Mouse (Mus musculus) kidney, embryonic 14.5 days (tissue): ENCODE measurements around the gene Pdgfa. TPM values are rescaled to one million over a fixed set of nuclear protein-coding genes. Genes with fewer than 3 reads are reported as not detected.

ENCODE experiments used
- ATAC-seq: fragments of 200-750 bp; cut with Nextera tagmentation; 2 replicates; pipeline ENCODE4 v1.8.0; 2017; ENCODE audit warnings: moderate number of reproducible peaks, mild to moderate bottlenecking, moderate TSS enrichment, moderate library complexity; ENCODE audit not compliant: low FRiP score, low TSS enrichment
- H3K27ac ChIP-seq: fragments of 300-500 bp; sonication (generic); 2 replicates; pipeline ENCODE4 v1.5.1; 2014; ENCODE audit warnings: low read depth, mild to moderate bottlenecking, low read length, moderate library complexity, mixed read lengths
- H3K27me3 ChIP-seq: fragments of 300-500 bp; sonication (generic); 2 replicates; pipeline ENCODE4 v1.6.1; 2014; ENCODE audit warnings: mild to moderate bottlenecking, low read length; ENCODE audit not compliant: control insufficient read depth, insufficient read depth
- H3K36me3 ChIP-seq: fragments of 300-500 bp; sonication (generic); 2 replicates; pipeline ENCODE4 v1.6.1; 2014; ENCODE audit warnings: low read length, mixed read lengths; ENCODE audit not compliant: control insufficient read depth, insufficient read depth
- H3K4me1 ChIP-seq: fragments of 300-500 bp; sonication (generic); 2 replicates; pipeline ENCODE4 v1.6.1; 2014; ENCODE audit warnings: low read length, mixed read lengths; ENCODE audit not compliant: control insufficient read depth, insufficient read depth
- H3K4me2 ChIP-seq: fragments of 300-500 bp; sonication (generic); replicated peaks from 2 replicates; pipeline ENCODE4 v1.6.1; 2014; ENCODE audit warnings: low read depth, mild to moderate bottlenecking, low read length
- H3K4me3 ChIP-seq: fragments of 300-500 bp; sonication (generic); 2 replicates; pipeline ENCODE4 v1.5.1; 2014; ENCODE audit warnings: mild to moderate bottlenecking, low read length
- H3K9ac ChIP-seq: fragments of 300-500 bp; sonication (generic); 2 replicates; pipeline ENCODE4 v1.6.1; 2014; ENCODE audit warnings: low read depth, mild to moderate bottlenecking, low read length, moderate library complexity
- H3K9me3 ChIP-seq: fragments of 300-500 bp; sonication (generic); 2 replicates; pipeline ENCODE4 v1.6.1; 2016; ENCODE audit warnings: low read length; ENCODE audit not compliant: control insufficient read depth
- WGBS: fragments of 180-500 bp; shearing (Covaris S2); extraction: QIAGEN DNeasy Blood & Tissue Kit; methylation state at CpG from one replicate; pipeline ENCODE4 v1.1.7; 2014; 5-methylcytosine and 5-hydroxymethylcytosine counted together
- polyA plus RNA-seq: library from polyadenylated mRNA; unstranded; fragments of >200 nt; fragmentation: Nextera tagmentation; extraction: Ambion mirVana; gene quantifications from 2 replicates; pipeline ENCODE4 v1.2.1, GENCODE M21; 2014

Pdgfa gene
- polyA plus RNA-seq, 1 experiment from 2014 or later, result 57.7 TPM

GRCm38 (mm10) chr5:139024351-139025105 lies 27.4 kb upstream of the Pdgfa start:
- Histone ChIP-seq H3K27ac (no peak overlapping the region), H3K9me3 (no peaks in the 10 kb centered on the region), H3K36me3 (no peaks in the 10 kb centered on the region), H3K27me3 (no peaks in the 10 kb centered on the region), H3K4me3 (no peak overlapping the region), H3K9ac (no peak overlapping the region), H3K4me1 (peaks cover 16% of the 10 kb centered on the region), H3K4me2 (no peak overlapping the region)
- ATAC-seq, result no peak
- WGBS, result 67% methylated on average over 12 of the region's 12 CpGs

GRCm38 (mm10) chr5:139020595-139020994 lies 23.4 kb upstream of the Pdgfa start:
- no peak overlapping the region for H3K4me3 ChIP-seq
- no peak overlapping the region for H3K27ac ChIP-seq
- H3K9ac ChIP-seq, result 0 out of 2 replicates have a peak overlapping the region, but pooled peaks have one; percentile 4
- 40% methylated on average over 6 of the region's 6 CpGs for WGBS
- H3K36me3 ChIP-seq, result no peaks in the 10 kb centered on the region; the same call in 1 of the 2 replicates
- no peak for ATAC-seq
- peaks cover 4% of the 10 kb centered on the region; the same call in 1 of the 2 replicates for H3K4me1 ChIP-seq
- no peaks in the 10 kb centered on the region for H3K9me3 ChIP-seq
- H3K4me2 ChIP-seq, result no peak overlapping the region
- no peaks in the 10 kb centered on the region for H3K27me3 ChIP-seq

DNA sequence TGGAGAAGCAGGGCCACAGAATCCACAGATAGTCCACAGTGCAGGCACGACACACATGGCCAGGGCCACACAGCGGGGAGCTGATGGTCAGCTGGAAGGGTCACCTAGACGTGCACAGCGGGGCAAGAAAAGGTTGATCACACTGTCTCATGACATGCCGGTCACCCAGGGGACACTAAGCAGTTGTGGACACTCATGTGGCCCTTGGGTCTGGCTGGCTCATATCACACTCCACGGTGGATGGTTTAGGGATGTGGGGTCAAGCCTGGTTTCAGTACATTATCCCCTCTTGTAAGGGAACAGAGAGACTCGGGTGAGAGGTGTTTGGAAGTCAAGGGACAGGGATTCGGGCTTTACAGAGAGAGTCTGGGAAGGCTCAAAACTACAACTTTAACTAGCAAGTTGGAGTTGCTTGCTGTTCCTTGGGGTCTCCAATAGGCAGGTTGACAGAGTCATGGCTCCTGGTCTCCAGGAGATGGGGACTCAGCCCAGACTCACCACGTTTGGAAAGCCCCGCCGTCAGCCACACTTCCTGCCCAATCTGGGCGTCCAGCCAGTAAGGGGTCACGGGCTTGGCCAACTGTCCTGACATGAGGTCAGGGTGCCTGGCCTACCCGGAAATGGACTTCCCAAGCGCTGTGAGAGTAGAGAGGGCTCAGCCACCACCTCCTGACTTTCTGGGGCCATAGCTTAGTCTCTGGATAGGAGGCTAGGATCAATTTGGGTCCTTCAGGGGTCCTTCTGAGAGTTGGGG lies 20.4 kb upstream of the Pdgfa start:
- peaks cover 7% of the 10 kb centered on the region for H3K4me1 ChIP-seq
- ATAC-seq, result no peak
- H3K27ac ChIP-seq, result no peak overlapping the region
- no peak overlapping the region for H3K4me3 ChIP-seq
- H3K9ac ChIP-seq, result no peak overlapping the region
- H3K4me2 ChIP-seq, result no peak overlapping the region
- no peaks in the 10 kb centered on the region for H3K27me3 ChIP-seq
- H3K9me3 ChIP-seq, result no peaks in the 10 kb centered on the region
- 75% methylated on average over 15 of the region's 15 CpGs for WGBS
- no peaks in the 10 kb centered on the region; the same call in 1 of the 2 replicates for H3K36me3 ChIP-seq

- no peak overlapping the region for H3K9ac ChIP-seq
- H3K36me3 ChIP-seq, result no peaks in the 10 kb centered on the region; the same call in 1 of the 2 replicates
- no peak overlapping the region for H3K27ac ChIP-seq
- 49% methylated on average over 3 of the region's 3 CpGs for WGBS
- ATAC-seq, result peak; percentile 69
- no peak overlapping the region for H3K4me3 ChIP-seq
- no peaks in the 10 kb centered on the region for H3K27me3 ChIP-seq
- peaks cover 3% of the 10 kb centered on the region; the same call in 1 of the 2 replicates for H3K4me1 ChIP-seq
- H3K9me3 ChIP-seq, result no peaks in the 10 kb centered on the region
- H3K4me2 ChIP-seq, result no peak overlapping the region
These were observed 17.9 kb upstream of the Pdgfa start for GRCm38 (mm10) chr5:139015097-139015496.

DNA sequence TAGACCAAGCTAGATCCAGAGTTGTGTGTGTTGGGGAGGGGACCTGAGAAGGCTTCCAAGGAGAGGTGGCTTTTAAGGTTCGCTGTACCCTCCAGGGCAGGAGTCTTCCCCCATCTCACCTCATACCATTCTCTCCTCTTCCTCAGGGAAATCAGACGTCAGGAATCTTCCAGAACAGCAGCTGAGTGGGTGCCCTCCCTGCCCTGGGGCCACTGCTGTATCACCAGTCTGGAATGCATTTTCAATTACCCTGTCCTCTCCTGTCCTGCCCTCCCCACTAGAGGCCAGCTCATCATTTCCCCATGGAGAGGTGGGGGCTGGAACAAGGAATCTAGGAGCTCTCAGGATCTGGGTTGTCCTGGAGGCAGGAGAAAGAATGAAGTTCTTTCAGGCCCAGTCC lies 13.5 kb upstream of the Pdgfa start:
- H3K4me2 ChIP-seq, result no peak overlapping the region
- ATAC-seq, result no peak
- H3K9ac ChIP-seq, result no peak overlapping the region
- H3K4me3 ChIP-seq, result no peak overlapping the region
- H3K36me3 ChIP-seq, result no peaks in the 10 kb centered on the region
- no peaks in the 10 kb centered on the region for H3K27me3 ChIP-seq
- 56% methylated on average over 2 of the region's 2 CpGs for WGBS
- H3K9me3 ChIP-seq, result no peaks in the 10 kb centered on the region
- peaks cover 3% of the 10 kb centered on the region; the same call in 1 of the 2 replicates for H3K4me1 ChIP-seq
- no peak overlapping the region for H3K27ac ChIP-seq

- ATAC-seq, result no peak
- 42% methylated on average over 4 of the region's 4 CpGs for WGBS
- no peak overlapping the region for H3K4me3 ChIP-seq
- H3K9ac ChIP-seq, result no peak overlapping the region
- no peaks in the 10 kb centered on the region for H3K4me1 ChIP-seq
- H3K4me2 ChIP-seq, result no peak overlapping the region
- no peaks in the 10 kb centered on the region for H3K36me3 ChIP-seq
- H3K27ac ChIP-seq, result no peak overlapping the region
- H3K9me3 ChIP-seq, result no peaks in the 10 kb centered on the region; the same call in 1 of the 2 replicates
- H3K27me3 ChIP-seq, result no peaks in the 10 kb centered on the region
These were observed 10.1 kb upstream of the Pdgfa start for GRCm38 (mm10) chr5:139007141-139007775.

DNA sequence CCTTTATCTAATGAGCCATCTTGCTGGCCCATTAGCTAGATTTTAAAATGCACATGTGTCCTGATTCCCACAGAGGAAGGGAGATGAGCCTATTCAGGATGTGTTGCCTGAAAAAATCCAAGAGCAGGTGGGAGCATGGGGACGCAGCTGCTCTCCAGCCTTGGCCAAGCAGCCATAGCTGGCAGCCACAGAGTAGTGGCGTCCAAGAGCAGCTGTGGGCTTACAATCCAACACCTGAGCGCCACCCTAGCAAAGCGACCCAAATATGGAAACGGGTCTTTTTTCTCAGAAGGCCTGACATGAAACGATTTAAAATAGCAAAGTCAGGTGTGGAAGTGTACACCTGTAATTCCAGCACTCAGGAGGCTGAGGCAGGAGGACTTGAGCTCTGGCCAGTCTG lies 7.4 kb upstream of the Pdgfa start:
- Histone ChIP-seq H3K4me2 (no peak overlapping the region), H3K27me3 (no peaks in the 10 kb centered on the region), H3K9ac (no peak overlapping the region), H3K36me3 (no peaks in the 10 kb centered on the region), H3K4me1 (no peaks in the 10 kb centered on the region), H3K9me3 (no peaks in the 10 kb centered on the region; the same call in 1 of the 2 replicates), H3K27ac (no peak overlapping the region), H3K4me3 (no peak overlapping the region)
- no peak for ATAC-seq
- WGBS, result 87% methylated on average over 6 of the region's 6 CpGs

DNA sequence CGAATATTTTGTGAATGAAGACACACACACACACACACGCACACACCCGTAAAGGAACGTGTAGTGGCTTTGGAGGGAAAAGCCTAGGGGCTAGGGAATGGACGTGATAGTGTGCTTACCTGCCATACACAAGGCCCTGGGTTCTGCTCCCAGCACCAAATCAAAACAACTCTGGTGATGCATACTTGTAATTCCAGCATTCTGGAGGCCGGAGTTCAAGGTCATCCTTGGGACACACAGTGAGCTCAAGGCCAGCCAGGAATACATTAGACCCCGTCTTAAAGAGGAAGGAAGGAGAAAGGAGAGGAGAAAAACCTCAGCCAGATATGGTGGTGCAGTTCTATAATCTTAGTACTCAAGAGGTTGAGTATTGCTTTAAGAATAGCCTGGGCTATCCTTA lies 2.5 kb upstream of the Pdgfa start:
- no peaks in the 10 kb centered on the region; the same call in 1 of the 2 replicates for H3K9me3 ChIP-seq
- H3K4me2 ChIP-seq, result no peak overlapping the region

More for the DNA sequence above, 2.5 kb upstream of the Pdgfa start:
- WGBS, result 57% methylated on average over 7 of the region's 7 CpGs
- H3K27ac ChIP-seq, result no peak overlapping the region
- ATAC-seq, result no peak
- peaks cover 23% of the 10 kb centered on the region; the same call in 1 of the 2 replicates for H3K4me1 ChIP-seq
- H3K36me3 ChIP-seq, result no peaks in the 10 kb centered on the region
- no peak overlapping the region for H3K9ac ChIP-seq
- H3K27me3 ChIP-seq, result peaks cover 34% of the 10 kb centered on the region
- no peak overlapping the region for H3K4me3 ChIP-seq
